In genomic region chr16:4725780-4726527, GRCm38 (mm10) we compare ENCODE assay signal across 7 mouse cellular contexts. TPM values are rescaled to one million over a fixed set of nuclear protein-coding genes. Genes with fewer than 3 reads are reported as not detected.
DNase-seq lines count a peak whose midpoint lies in the region; ATAC-seq and TF ChIP-seq lines count a peak whose summit lies in the region.

Gene Hmox2 (plus strand): TSS chr16:4726361.

- H3K27me3 ChIP-seq in embryonic facial prominence, embryonic 12.5 days: no peaks in the 10 kb centered on the region
- no peaks in the 10 kb centered on the region for H3K27me3 ChIP-seq in kidney, adult 2 months (replicated peaks; ENCODE audit: control insufficient read depth, insufficient read depth, low read length)
- H3K27me3 ChIP-seq in limb, embryonic 12.5 days: no peaks in the 10 kb centered on the region
- H3K27me3 ChIP-seq in midbrain, embryonic 15.5 days (replicated peaks): no peaks in the 10 kb centered on the region
- H3K27me3 ChIP-seq in spleen, adult 2 months (ENCODE audit: control insufficient read depth, insufficient read depth, low read length): no peaks in the 10 kb centered on the region

- no peaks in the 10 kb centered on the region for H3K36me3 ChIP-seq in embryonic facial prominence, embryonic 12.5 days
- no peaks in the 10 kb centered on the region for H3K36me3 ChIP-seq in kidney, adult 2 months (ENCODE audit: control insufficient read depth, insufficient read depth, low read length)
- no peaks in the 10 kb centered on the region for H3K36me3 ChIP-seq in limb, embryonic 12.5 days
- H3K36me3 ChIP-seq in midbrain, embryonic 15.5 days (replicated peaks): no peaks in the 10 kb centered on the region
- no peaks in the 10 kb centered on the region for H3K36me3 ChIP-seq in spleen, adult 2 months (ENCODE audit: control insufficient read depth, insufficient read depth, low read length)

- no peaks in the 10 kb centered on the region for H3K9me3 ChIP-seq in embryonic facial prominence, embryonic 12.5 days
- no peaks in the 10 kb centered on the region for H3K9me3 ChIP-seq in limb, embryonic 12.5 days
- H3K9me3 ChIP-seq in midbrain, embryonic 15.5 days: no peaks in the 10 kb centered on the region

- peak within 1 kb of the TSS; percentile 83 for H3K27ac ChIP-seq in embryonic facial prominence, embryonic 12.5 days
- peak within 1 kb of the TSS; percentile 97 for H3K27ac ChIP-seq in kidney, adult 2 months (ENCODE audit: insufficient read depth, low read depth, low read length)
- H3K27ac ChIP-seq in limb, embryonic 12.5 days: peak within 1 kb of the TSS; percentile 82
- H3K27ac ChIP-seq in midbrain, embryonic 15.5 days: peak within 1 kb of the TSS; percentile 85
- H3K27ac ChIP-seq in spleen, adult 2 months (ENCODE audit: insufficient read depth, low read length): peak within 1 kb of the TSS; percentile 92

- peak within 1 kb of the TSS; percentile 85 for H3K4me2 ChIP-seq in embryonic facial prominence, embryonic 12.5 days (replicated peaks)
- H3K4me2 ChIP-seq in limb, embryonic 12.5 days: peak within 1 kb of the TSS; percentile 87
- peak within 1 kb of the TSS; percentile 57 for H3K4me2 ChIP-seq in midbrain, embryonic 15.5 days

- H3K4me1 ChIP-seq in embryonic facial prominence, embryonic 12.5 days: peaks cover 12% of the 10 kb centered on the region
- H3K4me1 ChIP-seq in kidney, adult 2 months (ENCODE audit: control insufficient read depth, insufficient read depth, low read length): no peaks in the 10 kb centered on the region
- H3K4me1 ChIP-seq in limb, embryonic 12.5 days (replicated peaks): peaks cover 19% of the 10 kb centered on the region
- H3K4me1 ChIP-seq in midbrain, embryonic 15.5 days: peaks cover 10% of the 10 kb centered on the region
- H3K4me1 ChIP-seq in spleen, adult 2 months (ENCODE audit: control insufficient read depth, insufficient read depth, insufficient read length): peaks cover 13% of the 10 kb centered on the region

- TF ChIP-seq CTCF in kidney, adult 2 months (conservative IDR thresholded peaks at IDR 0.05; ENCODE audit: insufficient read depth, insufficient read length, low read depth, low read length): no peak
- no peak for TF ChIP-seq CTCF in spleen, adult 2 months (IDR thresholded peaks at IDR 0.05; ENCODE audit: extremely low read depth, insufficient read depth, insufficient read length, insufficient replicate concordance)

- WGBS in embryonic facial prominence, embryonic 12.5 days: 6% methylated on average over 35 of the region's 35 CpGs
- 5% methylated on average over 35 of the region's 35 CpGs for WGBS in kidney, adult 2 months
- WGBS in limb, embryonic 12.5 days: 6% methylated on average over 35 of the region's 35 CpGs
- 6% methylated on average over 35 of the region's 35 CpGs for WGBS in midbrain, embryonic 15.5 days
- 4% methylated on average over 35 of the region's 35 CpGs for WGBS in spleen, adult 2 months

- peak within 1 kb of the TSS; percentile 79 for H3K9ac ChIP-seq in embryonic facial prominence, embryonic 12.5 days
- H3K9ac ChIP-seq in limb, embryonic 12.5 days (replicated peaks): peak within 1 kb of the TSS; percentile 86
- H3K9ac ChIP-seq in midbrain, embryonic 15.5 days: peak within 1 kb of the TSS; percentile 93

- H3K4me3 ChIP-seq in embryonic facial prominence, embryonic 12.5 days: peak within 1 kb of the TSS; percentile 83
- H3K4me3 ChIP-seq in kidney, adult 2 months (ENCODE audit: insufficient read depth, low read depth, low read length): peak within 1 kb of the TSS; percentile 95
- peak within 1 kb of the TSS; percentile 75 for H3K4me3 ChIP-seq in limb, embryonic 12.5 days (replicated peaks)
- H3K4me3 ChIP-seq in midbrain, embryonic 15.5 days: peak within 1 kb of the TSS; percentile 92
- peak within 1 kb of the TSS; percentile 97 for H3K4me3 ChIP-seq in spleen, adult 2 months (ENCODE audit: extremely low read depth, insufficient read depth, insufficient read length)

- DNase-seq in adrenal gland, postnatal 25 days: peak; percentile 96
- peak; percentile 97 for DNase-seq in heart, adult 18-20 months
- DNase-seq in kidney, adult 2 months: peak; percentile 96
- peak; percentile 76 to 95 for DNase-seq in spleen, adult 2 months (ENCODE audit: low read depth in 1 of 2, low spot score in 2 of 2)

- peak; percentile 97 for TF ChIP-seq POLR2A in kidney, adult 2 months (IDR thresholded peaks at IDR 0.05; ENCODE audit: low read depth, low read length)
- TF ChIP-seq POLR2A in spleen, adult 2 months (IDR thresholded peaks at IDR 0.05; ENCODE audit: low read depth, low read length): peak; percentile 95

- peak; percentile 94 for ATAC-seq in embryonic facial prominence, embryonic 12.5 days (ENCODE audit: insufficient number of reproducible peaks, insufficient read depth, low FRiP score, low TSS enrichment)
- peak; percentile 94 for ATAC-seq in limb, embryonic 12.5 days (ENCODE audit: insufficient number of reproducible peaks, insufficient read depth, low FRiP score, low TSS enrichment, low read depth)
- peak; percentile 97 for ATAC-seq in midbrain, embryonic 15.5 days (replicated peaks)

RNA-seq across cellular contexts. Expression of gene Hmox2, which starts in this region (rescaled TPM):
- 105 and 106 TPM in 2 replicates for total RNA-seq in adrenal gland, postnatal 25 days (2021)
- polyA plus RNA-seq in embryonic facial prominence, embryonic 12.5 days (2016; fragmentation: Nextera tagmentation; extraction: Ambion mirVana): 102 and 105 TPM in 2 replicates
- total RNA-seq in heart, adult 18-20 months (2021): 10 to 100 TPM; 76.9 to 95.9 TPM
- 57.2 and 70.7 TPM in 2 replicates for polyA plus RNA-seq in kidney, adult 2 months (2012; rRNA removed)
- polyA plus RNA-seq in limb, embryonic 12.5 days (2016; fragmentation: Nextera tagmentation; extraction: Ambion mirVana): 102 and 106 TPM in 2 replicates
- 101 and 103 TPM in 2 replicates for polyA plus RNA-seq in midbrain, embryonic 15.5 days (2015; fragmentation: Nextera tagmentation; extraction: Ambion mirVana)
- 17.2 and 19.8 TPM in 2 replicates for polyA plus RNA-seq in spleen, adult 2 months (2012; rRNA removed)

Comparison
In these comparisons a context has a peak if more than half of its experiments do, and no peak if none do; other contexts are left out.
1. Peak in every context shown above with its lines: DNase-seq, ATAC-seq, H3K4me3 ChIP-seq and H3K27ac ChIP-seq.